Mouse (Mus musculus) kidney, adult 11 months (tissue): ENCODE data around the gene Fbxw10.

Experiments used
- DNase-seq: peaks from one replicate; pipeline ENCODE4 v3.0.0; 2022

Fbxw10 gene

GRCm38 (mm10) chr11:62845730-62846129 lies 1.1 kb upstream of the Fbxw10 start:
- no peak for DNase-seq

GRCm38 (mm10) chr11:62847655-62848191 lies 854 bp downstream of the Fbxw10 start:
- no peak for DNase-seq

- no peak for DNase-seq
Observed at GRCm38 (mm10) chr11:62848301-62848700, 1.4 kb downstream of the Fbxw10 start.

GRCm38 (mm10) chr11:62851199-62851598 lies 4.3 kb downstream of the Fbxw10 start:
- no peak for DNase-seq

GRCm38 (mm10) chr11:62853334-62853733 lies 6.5 kb downstream of the Fbxw10 start:
- DNase-seq = no peak

- DNase-seq = no peak
Observed at GRCm38 (mm10) chr11:62865562-62865961, 18.7 kb downstream of the Fbxw10 start.

GRCm38 (mm10) chr11:62866685-62867084 lies 19.8 kb downstream of the Fbxw10 start:
- DNase-seq = no peak

- no peak for DNase-seq
Observed at GRCm38 (mm10) chr11:62869201-62869600, 22.3 kb downstream of the Fbxw10 start.

- no peak for DNase-seq
Observed at GRCm38 (mm10) chr11:62869715-62870371, 23.0 kb downstream of the Fbxw10 start.

GRCm38 (mm10) chr11:62873479-62873878 lies 26.6 kb downstream of the Fbxw10 start:
- DNase-seq = no peak

GRCm38 (mm10) chr11:62875696-62876095 lies 28.8 kb downstream of the Fbxw10 start:
- no peak for DNase-seq

GRCm38 (mm10) chr11:62876445-62876844 lies 29.6 kb downstream of the Fbxw10 start:
- DNase-seq = no peak

GRCm38 (mm10) chr11:62877391-62877790 lies 30.5 kb downstream of the Fbxw10 start:
- DNase-seq = no peak

GRCm38 (mm10) chr11:62878728-62879127 lies 31.9 kb downstream of the Fbxw10 start:
- no peak for DNase-seq

GRCm38 (mm10) chr11:62879220-62880048 lies 32.6 kb downstream of the Fbxw10 start, which contains the start of gene Tvp23b:
Tvp23b (plus strand) TSS chr11:62879455.
- peak; percentile 96 for DNase-seq

- no peak for DNase-seq
Observed at GRCm38 (mm10) chr11:62883407-62883806, 36.5 kb downstream of the Fbxw10 start.

- DNase-seq = peak; percentile 28
Observed at GRCm38 (mm10) chr11:62885323-62885722, 38.5 kb downstream of the Fbxw10 start.

GRCm38 (mm10) chr11:62890796-62891195 lies 43.9 kb downstream of the Fbxw10 start:
- DNase-seq = no peak

GRCm38 (mm10) chr11:62891763-62892162 lies 44.9 kb downstream of the Fbxw10 start:
- no peak for DNase-seq

GRCm38 (mm10) chr11:62901699-62902323 lies 54.9 kb downstream of the Fbxw10 start:
- DNase-seq = peak; percentile 38

- DNase-seq = no peak
Observed at GRCm38 (mm10) chr11:62903871-62904495, 57.1 kb downstream of the Fbxw10 start.

GRCm38 (mm10) chr11:62909720-62910306 lies 62.9 kb downstream of the Fbxw10 start:
- no peak for DNase-seq

GRCm38 (mm10) chr11:62911362-62911761 lies 64.5 kb downstream of the Fbxw10 start:
- no peak for DNase-seq
